Mouse (Mus musculus): Measurements from ENCODE around the gene Stab1. TPM values are rescaled to one million over a fixed set of nuclear protein-coding genes. Genes with fewer than 3 reads are reported as not detected.

Gene Stab1
- polyA plus RNA-seq, 1 experiment = 114 TPM

DNA sequence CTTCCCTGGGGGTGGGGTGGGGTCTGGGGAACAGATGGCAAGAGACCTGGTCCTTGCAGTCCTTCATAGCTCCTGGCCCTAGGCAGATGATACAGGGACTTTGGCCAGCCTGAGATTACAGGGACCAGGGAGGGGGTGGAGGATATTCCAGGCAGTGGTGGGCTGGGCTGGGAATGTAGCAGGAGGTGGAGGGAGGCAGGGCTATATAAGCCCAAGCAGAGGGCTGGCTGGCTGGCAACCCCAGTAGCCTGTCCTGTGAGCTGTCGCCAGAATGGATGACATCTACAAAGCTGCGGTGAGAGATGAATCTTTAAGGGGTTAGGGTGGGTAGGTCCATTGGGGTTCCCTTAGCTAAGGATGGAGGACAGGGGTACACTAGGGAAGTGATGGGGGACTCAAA, 39.6 kb upstream of the Stab1 start, which contains the start of gene Tnnc1:
Gene Tnnc1, plus strand, starts transcription at position 229 of the 400 bp plus-strand sequence.
- TF ChIP-seq POLR2A (IDR thresholded peaks at IDR 0.05; ENCODE audit: borderline replicate concordance, extremely low read depth, low read depth, low read length) = no peak
- no peak for TF ChIP-seq CTCF (IDR thresholded peaks at IDR 0.05; ENCODE audit: insufficient read depth, low read length)
- peak within 1 kb of the TSS; percentile 18 for H3K4me3 ChIP-seq (replicated peaks; ENCODE audit: extremely low read depth, low read depth, low read length)
- 68% methylated on average over 2 of the region's 2 CpGs for WGBS
- DNase-seq = no peak
- H3K4me1 ChIP-seq (ENCODE audit: control insufficient read depth, insufficient read depth, low read length) = peaks cover 12% of the 10 kb centered on the region

DNA sequence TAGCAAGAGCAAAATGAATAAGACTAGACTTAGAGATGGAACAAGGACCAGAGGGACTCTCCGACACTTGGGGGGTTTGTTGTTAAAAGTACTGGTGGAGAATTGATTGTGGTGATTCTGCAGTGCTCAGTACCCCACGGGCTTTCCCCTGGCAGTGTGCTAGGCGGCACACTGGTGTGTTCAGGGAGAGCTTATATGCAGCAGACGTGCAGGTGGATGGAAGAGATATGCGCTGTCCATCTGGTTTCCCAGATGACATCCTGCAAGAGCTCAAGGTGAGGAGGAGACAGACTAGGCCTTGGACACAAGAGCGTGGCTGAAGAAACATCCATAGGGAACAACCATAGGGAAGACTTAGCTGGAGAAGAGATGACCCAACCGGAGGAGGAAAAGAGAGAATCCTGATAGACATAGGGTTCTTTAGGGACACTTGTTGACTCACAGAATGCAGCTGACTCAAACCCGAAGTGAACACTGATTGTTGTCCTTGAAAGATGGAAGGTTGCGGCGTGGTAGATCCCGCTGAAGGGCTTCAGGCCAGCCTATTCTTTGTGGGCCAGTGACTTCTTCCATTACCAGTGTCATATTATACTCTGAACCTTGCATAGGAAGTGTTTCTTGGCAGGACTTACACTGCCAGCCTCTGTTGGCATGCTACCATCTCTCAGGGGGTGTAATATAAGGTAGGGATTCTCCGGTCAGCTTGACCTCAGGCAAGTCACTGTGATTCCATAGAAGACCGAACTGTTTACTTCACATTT, 38.8 kb upstream of the Stab1 start:
- no peak for DNase-seq
- 64% methylated on average over 13 of the region's 13 CpGs for WGBS

DNA sequence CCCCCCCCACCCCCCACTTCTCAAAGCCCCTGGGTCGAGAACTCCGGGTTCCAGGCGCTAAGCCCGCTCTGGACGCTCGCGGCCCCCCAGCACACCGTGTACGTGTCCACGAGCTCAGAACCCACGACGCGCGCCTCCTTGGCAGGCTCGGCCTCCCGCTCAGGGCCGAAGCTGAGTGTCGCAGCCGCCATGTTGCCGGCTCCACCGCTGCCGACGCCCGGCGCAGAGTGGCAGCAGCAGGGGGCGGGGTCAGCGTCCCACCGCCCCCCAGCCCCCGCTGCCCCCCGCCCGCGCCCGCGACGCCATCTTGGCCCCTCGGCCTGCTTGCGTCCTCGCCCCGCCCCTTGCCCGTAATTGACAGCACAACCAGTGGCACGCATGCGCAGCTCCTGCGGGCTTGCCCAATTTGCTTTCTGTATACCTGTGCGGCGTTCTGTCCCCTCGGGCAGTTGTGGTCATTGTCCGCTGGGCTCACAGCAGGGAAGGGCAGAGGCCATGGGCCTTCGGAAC, 38.1 kb upstream of the Stab1 start:
- DNase-seq = peak; percentile 93
- 2% methylated on average over 42 of the region's 48 CpGs for WGBS
- TF ChIP-seq POLR2A (IDR thresholded peaks at IDR 0.05; ENCODE audit: borderline replicate concordance, extremely low read depth, low read depth, low read length) (peak; percentile 70; the same call in 1 of the 2 replicates), CTCF (IDR thresholded peaks at IDR 0.05; ENCODE audit: insufficient read depth, low read length) (no peak)

More for the DNA sequence above, 38.8 kb upstream of the Stab1 start:
- Histone ChIP-seq H3K4me1 (ENCODE audit: control insufficient read depth, insufficient read depth, low read length) (peaks cover 12% of the 10 kb centered on the region), H3K4me3 (replicated peaks; ENCODE audit: extremely low read depth, low read depth, low read length) (peak overlapping the region; percentile 71)
- TF ChIP-seq CTCF (IDR thresholded peaks at IDR 0.05; ENCODE audit: insufficient read depth, low read length) (no peak), POLR2A (IDR thresholded peaks at IDR 0.05; ENCODE audit: borderline replicate concordance, extremely low read depth, low read depth, low read length) (no peak)

DNA sequence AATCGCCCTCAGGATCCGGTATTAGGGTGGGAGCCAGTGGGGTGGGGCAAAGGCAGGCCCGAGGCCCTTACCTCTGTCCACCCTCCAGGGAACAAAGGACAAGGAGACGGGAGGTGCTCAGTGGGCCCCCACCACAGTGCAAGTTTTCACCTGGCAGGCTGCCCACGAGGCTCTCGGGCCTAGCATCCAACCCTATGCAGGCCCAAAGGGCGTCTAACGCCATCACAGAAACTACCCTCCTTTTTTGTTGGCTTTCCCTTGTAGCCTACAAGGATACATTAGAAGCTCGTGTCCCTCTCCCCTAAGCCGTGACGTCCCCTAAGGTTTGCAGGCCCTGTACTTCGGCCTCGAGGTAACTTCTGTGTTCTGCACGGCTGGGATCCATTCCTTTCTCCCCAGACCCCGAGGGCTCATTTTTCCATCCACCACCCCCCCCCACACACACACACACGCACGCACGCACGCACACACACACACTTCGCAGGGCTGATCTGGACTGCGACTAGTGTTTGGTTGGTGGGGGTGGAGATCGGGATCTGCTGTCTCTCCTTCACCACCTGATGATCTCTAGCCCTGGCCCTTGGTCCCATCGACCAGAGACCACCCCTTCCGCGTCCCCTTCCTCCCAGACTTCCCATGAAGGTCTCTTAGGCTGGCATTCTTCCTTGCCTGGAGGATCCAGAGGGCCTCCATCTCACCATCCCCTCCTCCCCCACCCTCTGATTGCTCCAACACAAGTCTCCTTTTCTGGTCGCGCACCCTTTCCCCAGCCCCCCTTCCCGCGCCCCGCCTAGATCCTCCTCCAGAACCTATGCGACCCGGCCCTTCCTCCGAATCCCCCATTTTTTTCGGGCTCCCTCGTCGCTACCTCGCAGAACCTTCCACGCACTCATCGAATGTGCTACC, 37.4 kb upstream of the Stab1 start:
- H3K4me1 ChIP-seq (ENCODE audit: control insufficient read depth, insufficient read depth, low read length) = peaks cover 12% of the 10 kb centered on the region
- under 1% methylated on average over 39 of the region's 39 CpGs for WGBS
- peak overlapping the region; percentile 87 for H3K4me3 ChIP-seq (replicated peaks; ENCODE audit: extremely low read depth, low read depth, low read length)
- peak; percentile 59 for DNase-seq
- TF ChIP-seq CTCF (IDR thresholded peaks at IDR 0.05; ENCODE audit: insufficient read depth, low read length) (no peak), POLR2A (IDR thresholded peaks at IDR 0.05; ENCODE audit: borderline replicate concordance, extremely low read depth, low read depth, low read length) (no peak; the same call in 1 of the 2 replicates)

More for the DNA sequence above, 38.1 kb upstream of the Stab1 start:
- Histone ChIP-seq H3K4me3 (replicated peaks; ENCODE audit: extremely low read depth, low read depth, low read length) (peak overlapping the region; percentile 87), H3K4me1 (ENCODE audit: control insufficient read depth, insufficient read depth, low read length) (peaks cover 12% of the 10 kb centered on the region)

DNA sequence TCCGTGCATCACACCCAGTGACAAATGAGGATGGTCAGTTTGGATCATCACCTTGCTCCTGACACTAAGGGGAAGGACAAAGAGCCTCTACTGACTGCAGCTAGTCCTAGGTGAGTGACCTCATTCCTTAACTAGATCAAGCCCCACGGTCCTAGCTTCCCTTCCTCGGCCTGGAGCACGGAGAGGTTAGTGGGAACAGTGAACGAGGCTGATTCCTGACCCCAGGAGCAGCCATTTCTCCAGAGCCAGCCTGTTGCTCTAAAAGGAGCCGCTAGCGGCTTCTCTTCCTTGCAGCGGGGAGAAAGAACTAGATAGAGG, 36.8 kb upstream of the Stab1 start:
- WGBS = 6% methylated on average over 8 of the region's 8 CpGs
- DNase-seq = peak; percentile 41
- peaks cover 12% of the 10 kb centered on the region for H3K4me1 ChIP-seq (ENCODE audit: control insufficient read depth, insufficient read depth, low read length)
- TF ChIP-seq CTCF (IDR thresholded peaks at IDR 0.05; ENCODE audit: insufficient read depth, low read length) (no peak), POLR2A (IDR thresholded peaks at IDR 0.05; ENCODE audit: borderline replicate concordance, extremely low read depth, low read depth, low read length) (0 out of 2 replicates have a peak, but pooled peaks have one; percentile 7)
- H3K4me3 ChIP-seq (replicated peaks; ENCODE audit: extremely low read depth, low read depth, low read length) = peak overlapping the region; percentile 87

DNA sequence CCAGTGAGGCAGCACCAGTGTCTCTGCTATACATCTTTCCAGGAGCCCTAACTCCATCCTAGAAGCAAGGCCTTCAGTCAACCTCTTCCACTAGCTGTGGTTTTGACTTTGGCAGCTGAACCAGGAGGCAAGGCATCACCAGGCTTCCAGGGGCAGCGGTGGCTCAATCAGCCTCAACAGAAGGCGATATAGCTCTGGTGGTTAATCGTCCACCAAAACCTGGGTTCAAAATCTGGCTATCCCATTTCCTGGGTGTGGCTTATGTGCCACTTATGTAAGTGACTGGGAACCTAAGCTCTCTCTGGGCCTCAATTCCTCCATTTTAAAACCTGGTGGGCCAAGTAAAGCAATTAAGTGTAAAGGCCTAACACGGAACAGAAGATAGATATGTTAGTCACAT, 36.4 kb upstream of the Stab1 start:
- 34% methylated on average over 4 of the region's 4 CpGs for whole genome bisulfite sequencing
- Histone ChIP-seq H3K4me1 (ENCODE audit: control insufficient read depth, insufficient read depth, low read length) (peaks cover 12% of the 10 kb centered on the region), H3K4me3 (replicated peaks; ENCODE audit: extremely low read depth, low read depth, low read length) (peak overlapping the region; percentile 87)
- DNase-seq = no peak
- TF ChIP-seq CTCF (IDR thresholded peaks at IDR 0.05; ENCODE audit: insufficient read depth, low read length) (no peak), POLR2A (IDR thresholded peaks at IDR 0.05; ENCODE audit: borderline replicate concordance, extremely low read depth, low read depth, low read length) (no peak)

DNA sequence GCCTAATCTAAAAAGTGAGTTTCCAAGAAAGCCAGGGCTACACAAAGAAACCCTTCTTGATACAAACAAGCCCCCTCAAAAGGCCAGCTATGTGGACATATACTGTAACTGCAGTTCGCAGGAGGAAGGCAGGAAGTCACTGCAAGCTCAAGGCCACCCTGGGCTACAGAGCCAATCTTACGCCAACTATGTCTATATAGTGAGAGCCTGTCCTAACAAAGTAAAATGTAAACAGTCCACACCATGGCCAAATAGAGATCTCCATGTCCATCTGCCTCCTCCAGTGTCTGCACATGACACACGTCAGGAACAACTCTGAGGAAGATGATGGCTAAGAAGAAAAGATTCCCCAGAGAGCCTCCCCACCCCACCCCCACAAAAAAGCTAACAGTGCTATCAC, 31.6 kb upstream of the Stab1 start:
- no peak for TF ChIP-seq POLR2A (IDR thresholded peaks at IDR 0.05; ENCODE audit: borderline replicate concordance, extremely low read depth, low read depth, low read length)
- no peak for TF ChIP-seq CTCF (IDR thresholded peaks at IDR 0.05; ENCODE audit: insufficient read depth, low read length)
- Histone ChIP-seq H3K4me3 (replicated peaks; ENCODE audit: extremely low read depth, low read depth, low read length) (no peak overlapping the region), H3K4me1 (ENCODE audit: control insufficient read depth, insufficient read depth, low read length) (peaks cover 17% of the 10 kb centered on the region)
- 46% methylated on average over 3 of the region's 3 CpGs for WGBS
- DNase-seq = no peak

DNA sequence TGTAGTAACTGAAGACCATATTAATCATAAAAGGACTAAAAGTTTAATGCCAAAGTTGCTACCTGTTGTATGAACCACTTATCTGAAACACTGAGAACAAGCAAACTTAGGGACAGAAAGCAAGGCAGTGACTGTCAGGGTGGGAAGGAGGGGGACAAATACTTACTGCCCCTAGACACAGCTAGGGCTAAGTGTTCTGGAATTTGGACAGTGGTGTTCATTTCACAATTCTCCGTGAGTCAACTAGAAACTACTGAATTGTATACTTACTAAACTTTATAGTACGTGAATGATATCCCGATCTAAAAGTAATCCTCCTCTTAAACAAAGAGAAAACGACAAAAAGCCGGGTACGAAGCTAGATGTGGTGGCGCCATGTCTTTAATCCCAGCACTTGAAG, 31.2 kb upstream of the Stab1 start:
- WGBS = 70% methylated on average over 7 of the region's 7 CpGs
- peaks cover 17% of the 10 kb centered on the region for H3K4me1 ChIP-seq (ENCODE audit: control insufficient read depth, insufficient read depth, low read length)
- no peak overlapping the region for H3K4me3 ChIP-seq (replicated peaks; ENCODE audit: extremely low read depth, low read depth, low read length)
- TF ChIP-seq CTCF (IDR thresholded peaks at IDR 0.05; ENCODE audit: insufficient read depth, low read length) (no peak), POLR2A (IDR thresholded peaks at IDR 0.05; ENCODE audit: borderline replicate concordance, extremely low read depth, low read depth, low read length) (no peak)
- DNase-seq = no peak

All from lung, adult 2 months (tissue).